Comparison of ENCODE assay signal across 8 mouse cellular contexts in genomic region chr11:61407638-61408183, GRCm38 (mm10). TPM values are rescaled to one million over a fixed set of nuclear protein-coding genes. Genes with fewer than 3 reads are reported as not detected.
A peak's percentile ranks its signal among the peaks of the same experiment; 100 is the strongest.
DNase-seq lines count a peak whose midpoint lies in the region; ATAC-seq and TF ChIP-seq lines count a peak whose summit lies in the region.

No protein-coding gene starts in this region.

- no peak for TF ChIP-seq POLR2A in limb, embryonic 14.5 days (IDR thresholded peaks at IDR 0.05; ENCODE audit: borderline replicate concordance, extremely low read depth, insufficient read depth, insufficient read length)
- TF ChIP-seq POLR2A in spleen, adult 2 months (IDR thresholded peaks at IDR 0.05; ENCODE audit: low read depth, low read length), result no peak

- peak overlapping the region; percentile 48 for H3K4me2 ChIP-seq in kidney, embryonic 14.5 days (replicated peaks; ENCODE audit: low read depth, low read length)
- H3K4me2 ChIP-seq in limb, embryonic 14.5 days (replicated peaks; ENCODE audit: low read depth, low read length, severe bottlenecking), result peak overlapping the region; percentile 58
- H3K4me2 ChIP-seq in midbrain, embryonic 16.5 days (ENCODE audit: low read length), result peak overlapping the region; percentile 42

- peak overlapping the region; percentile 62 for H3K4me3 ChIP-seq in C2C12 (ENCODE audit: insufficient read depth, poor library complexity, severe bottlenecking)
- peak overlapping the region; percentile 78 for H3K4me3 ChIP-seq in heart, embryonic 10.5 days
- peak overlapping the region; percentile 74 for H3K4me3 ChIP-seq in kidney, embryonic 14.5 days (ENCODE audit: low read length)
- peak overlapping the region; percentile 57 for H3K4me3 ChIP-seq in limb, embryonic 14.5 days (replicated peaks; ENCODE audit: low read length)
- peak overlapping the region; percentile 74 for H3K4me3 ChIP-seq in midbrain, embryonic 16.5 days (ENCODE audit: low read depth, low read length)
- peak overlapping the region; percentile 59 for H3K4me3 ChIP-seq in spleen, adult 2 months (ENCODE audit: extremely low read depth, insufficient read depth, insufficient read length)

- no peaks in the 10 kb centered on the region for H3K27me3 ChIP-seq in C2C12 (ENCODE audit: control insufficient read depth, insufficient read depth, insufficient read length)
- H3K27me3 ChIP-seq in heart, embryonic 10.5 days (ENCODE audit: insufficient read depth, poor library complexity, severe bottlenecking), result 0 out of 2 replicates have a peak, but pooled peaks cover 6% of the 10 kb centered on the region
- H3K27me3 ChIP-seq in kidney, embryonic 14.5 days (ENCODE audit: control insufficient read depth, insufficient read depth, low read length), result no peaks in the 10 kb centered on the region
- H3K27me3 ChIP-seq in limb, embryonic 14.5 days (ENCODE audit: control insufficient read depth, insufficient read depth, low read length), result no peaks in the 10 kb centered on the region
- H3K27me3 ChIP-seq in midbrain, embryonic 16.5 days (ENCODE audit: control insufficient read depth, insufficient read depth, low read depth, low read length), result no peaks in the 10 kb centered on the region
- no peaks in the 10 kb centered on the region for H3K27me3 ChIP-seq in spleen, adult 2 months (ENCODE audit: control insufficient read depth, insufficient read depth, low read length)

- H3K9ac ChIP-seq in kidney, embryonic 14.5 days (ENCODE audit: low read depth, low read length), result peak overlapping the region; percentile 72
- H3K9ac ChIP-seq in limb, embryonic 14.5 days (ENCODE audit: low read depth, low read length, severe bottlenecking), result peak overlapping the region; percentile 59
- H3K9ac ChIP-seq in midbrain, embryonic 16.5 days (ENCODE audit: low read depth, low read length), result peak overlapping the region; percentile 96

- peak; percentile 40; the same call in 1 of the 2 replicates for ATAC-seq in erythroblast, adult 5-6 weeks (replicated peaks; ENCODE audit: low FRiP score, poor library complexity, severe bottlenecking)
- ATAC-seq in kidney, embryonic 14.5 days (ENCODE audit: low FRiP score, low TSS enrichment), result peak; percentile 82
- peak; percentile 91 for ATAC-seq in limb, embryonic 14.5 days (ENCODE audit: low FRiP score, low read depth)
- peak; percentile 89 for ATAC-seq in midbrain, embryonic 16.5 days

- 1% methylated on average over 39 of the region's 39 CpGs for WGBS in heart, embryonic 10.5 days
- 2% methylated on average over 39 of the region's 39 CpGs for WGBS in kidney, embryonic 14.5 days
- WGBS in limb, embryonic 14.5 days, result 2% methylated on average over 39 of the region's 39 CpGs
- WGBS in midbrain, embryonic 16.5 days, result under 1% methylated on average over 39 of the region's 39 CpGs
- WGBS in spleen, adult 2 months, result 4% methylated on average over 39 of the region's 39 CpGs

- peak overlapping the region; percentile 91 for H3K27ac ChIP-seq in heart, embryonic 10.5 days
- peak overlapping the region; percentile 85 for H3K27ac ChIP-seq in kidney, embryonic 14.5 days (ENCODE audit: low read depth, low read length)
- peak overlapping the region; percentile 87 for H3K27ac ChIP-seq in limb, embryonic 14.5 days (replicated peaks; ENCODE audit: low read depth, low read length)
- H3K27ac ChIP-seq in midbrain, embryonic 16.5 days (ENCODE audit: low read length), result peak overlapping the region; percentile 100
- peak overlapping the region; percentile 44 for H3K27ac ChIP-seq in spleen, adult 2 months (ENCODE audit: insufficient read depth, low read length)

- peak overlapping the region; percentile 84 for H3ac ChIP-seq in C2C12 (ENCODE audit: control insufficient read depth, insufficient read length, low read depth)

- H3K79me3 ChIP-seq in C2C12 (ENCODE audit: low read depth), result no peaks in the 10 kb centered on the region

- no peaks in the 10 kb centered on the region for H3K36me3 ChIP-seq in C2C12 (ENCODE audit: control insufficient read depth, insufficient read depth)
- no peaks in the 10 kb centered on the region for H3K36me3 ChIP-seq in heart, embryonic 10.5 days
- H3K36me3 ChIP-seq in kidney, embryonic 14.5 days (ENCODE audit: control insufficient read depth, insufficient read depth, low read length), result no peaks in the 10 kb centered on the region
- no peaks in the 10 kb centered on the region for H3K36me3 ChIP-seq in limb, embryonic 14.5 days (ENCODE audit: control insufficient read depth, insufficient read depth, low read length)
- no peaks in the 10 kb centered on the region for H3K36me3 ChIP-seq in midbrain, embryonic 16.5 days (ENCODE audit: control insufficient read depth, insufficient read depth, low read length)
- H3K36me3 ChIP-seq in spleen, adult 2 months (ENCODE audit: control insufficient read depth, insufficient read depth, low read length), result no peaks in the 10 kb centered on the region

- peak; percentile 96 for DNase-seq in brain, adult 2 months (ENCODE audit: low read depth, low spot score)
- DNase-seq in heart, embryonic 10.5 days (ENCODE audit: low spot score), result peak; percentile 94
- DNase-seq in limb, embryonic 14.5 days (ENCODE audit: low spot score), result peak; percentile 87
- DNase-seq in spleen, adult 2 months (ENCODE audit: low read depth in 1 of 2, low spot score in 2 of 2), result peak; percentile 59 to 70

- no peaks in the 10 kb centered on the region for H3K9me3 ChIP-seq in heart, embryonic 10.5 days
- H3K9me3 ChIP-seq in kidney, embryonic 14.5 days (ENCODE audit: control insufficient read depth, low read length), result no peaks in the 10 kb centered on the region
- H3K9me3 ChIP-seq in limb, embryonic 14.5 days (ENCODE audit: control insufficient read depth, low read length), result no peaks in the 10 kb centered on the region
- H3K9me3 ChIP-seq in midbrain, embryonic 16.5 days (replicated peaks; ENCODE audit: control insufficient read depth, low read length, poor library complexity, severe bottlenecking), result no peaks in the 10 kb centered on the region

- peak; percentile 0 for TF ChIP-seq CTCF in C2C12 (IDR thresholded peaks at IDR 0.05; ENCODE audit: control insufficient read depth, insufficient read depth, insufficient read length)
- TF ChIP-seq CTCF in spleen, adult 2 months (IDR thresholded peaks at IDR 0.05; ENCODE audit: extremely low read depth, insufficient read depth, insufficient read length, insufficient replicate concordance), result no peak

- no peaks in the 10 kb centered on the region for H3K79me2 ChIP-seq in C2C12 (ENCODE audit: control insufficient read depth, insufficient read depth)

- no peaks in the 10 kb centered on the region for H3K4me1 ChIP-seq in heart, embryonic 10.5 days
- H3K4me1 ChIP-seq in kidney, embryonic 14.5 days (ENCODE audit: control insufficient read depth, insufficient read depth, low read length), result no peaks in the 10 kb centered on the region
- H3K4me1 ChIP-seq in limb, embryonic 14.5 days (ENCODE audit: control insufficient read depth, insufficient read depth, low read length), result no peaks in the 10 kb centered on the region
- H3K4me1 ChIP-seq in midbrain, embryonic 16.5 days (ENCODE audit: control insufficient read depth, insufficient read depth, low read length), result peaks cover 5% of the 10 kb centered on the region
- no peaks in the 10 kb centered on the region for H3K4me1 ChIP-seq in spleen, adult 2 months (ENCODE audit: control insufficient read depth, insufficient read depth, insufficient read length)

TF ChIP-seq in C2C12, 6 proteins besides CTCF, POLR2A, EP300 and RAD21:
- TF ChIP-seq USF1 (IDR thresholded peaks at IDR 0.05; ENCODE audit: low read depth) (peak; percentile 5), CEBPB (IDR thresholded peaks at IDR 0.05; ENCODE audit: low read depth) (peak; percentile 32), MYOG (IDR thresholded peaks at IDR 0.05; ENCODE audit: control insufficient read depth, extremely low read depth, insufficient read length) (no peak), MYOD1 (IDR thresholded peaks at IDR 0.05; ENCODE audit: control insufficient read depth, insufficient read length, low read depth) (no peak), MAX (IDR thresholded peaks at IDR 0.05) (peak; percentile 48), FOSL1 (IDR thresholded peaks at IDR 0.05; ENCODE audit: insufficient read depth, low read length, poor library complexity, severe bottlenecking) (no peak)

RNA-seq across cellular contexts. Expression of gene Slc47a1, which starts 29.6 kb away (rescaled TPM):
- polyA plus RNA-seq in C2C12 (2012; fragmentation: generic; extraction: Trizol), result 0.02 TPM
- total RNA-seq in erythroblast, adult 5-6 weeks (2015; ENCODE audit: low replicate concordance), result not detected in 2 replicates
- total RNA-seq in erythroblast, adult 5-6 weeks (2017; ENCODE audit: low replicate concordance), result not detected in 2 replicates
- 11.3 and 27.9 TPM in 2 replicates for polyA plus RNA-seq in heart, embryonic 10.5 days (2016; fragmentation: Nextera tagmentation; extraction: Ambion mirVana)
- polyA plus RNA-seq in kidney, embryonic 14.5 days (2014; fragmentation: Nextera tagmentation; extraction: Ambion mirVana), result 4.3 and 9.1 TPM in 2 replicates
- polyA plus RNA-seq in limb, embryonic 14.5 days (2012; rRNA removed), result 0.82 and 0.91 TPM in 2 replicates
- polyA plus RNA-seq in limb, embryonic 14.5 days (2014; fragmentation: Nextera tagmentation; extraction: Ambion mirVana), result 0.65 and 0.86 TPM in 2 replicates
- polyA plus RNA-seq in midbrain, embryonic 16.5 days (2015; fragmentation: Nextera tagmentation; extraction: Ambion mirVana), result 0.21 and 0.46 TPM in 2 replicates
- polyA plus RNA-seq in spleen, adult 2 months (2012; rRNA removed), result 0.09 TPM in 1 of 2 replicates, not detected in the other

RNA-seq across cellular contexts. Expression of gene Rnf112, which starts 46.2 kb away (rescaled TPM):
- not detected for polyA plus RNA-seq in C2C12 (2012; fragmentation: generic; extraction: Trizol)
- not detected in 2 replicates for total RNA-seq in erythroblast, adult 5-6 weeks (2015; ENCODE audit: low replicate concordance)
- not detected in 2 replicates for total RNA-seq in erythroblast, adult 5-6 weeks (2017; ENCODE audit: low replicate concordance)
- 0.10 and 0.77 TPM in 2 replicates for polyA plus RNA-seq in heart, embryonic 10.5 days (2016; fragmentation: Nextera tagmentation; extraction: Ambion mirVana)
- 0.08 and 0.26 TPM in 2 replicates for polyA plus RNA-seq in kidney, embryonic 14.5 days (2014; fragmentation: Nextera tagmentation; extraction: Ambion mirVana)
- polyA plus RNA-seq in limb, embryonic 14.5 days (2012; rRNA removed), result 2.4 and 2.8 TPM in 2 replicates
- polyA plus RNA-seq in limb, embryonic 14.5 days (2014; fragmentation: Nextera tagmentation; extraction: Ambion mirVana), result 0.21 and 0.26 TPM in 2 replicates
- 39.5 and 43.0 TPM in 2 replicates for polyA plus RNA-seq in midbrain, embryonic 16.5 days (2015; fragmentation: Nextera tagmentation; extraction: Ambion mirVana)
- polyA plus RNA-seq in spleen, adult 2 months (2012; rRNA removed), result not detected in 2 replicates

Comparison
In these comparisons a context has a peak if more than half of its experiments do, and no peak if none do; other contexts are left out.
1. Peak in every context shown above with its lines: DNase-seq, ATAC-seq, H3K4me3 ChIP-seq and H3K27ac ChIP-seq.
2. ATAC-seq: peak in every context shown above with its lines; median percentile 91 in limb, embryonic 14.5 days; 89 in midbrain, embryonic 16.5 days; 82 in kidney, embryonic 14.5 days; 40 in erythroblast, adult 5-6 weeks.
3. H3K27ac ChIP-seq: peak in every context shown above with its lines; median percentile 100 in midbrain, embryonic 16.5 days; 91 in heart, embryonic 10.5 days; 87 in limb, embryonic 14.5 days; 85 in kidney, embryonic 14.5 days; 44 in spleen, adult 2 months.
4. RNA of gene Rnf112, which starts 46.2 kb away (polyA plus RNA-seq): 39.5 to 43.0 TPM in midbrain, embryonic 16.5 days; 0.21 to 2.8 TPM in limb, embryonic 14.5 days, 0.10 to 0.77 TPM in heart, embryonic 10.5 days, 0.08 to 0.26 TPM in kidney, embryonic 14.5 days, not detected in spleen, adult 2 months and not detected in C2C12 (single experiment); every median in the first group is over 10 times any median in the second.